Mouse (Mus musculus) cerebellum, adult 2 months (tissue): ENCODE results near the gene Erc2.

Experiments used
- CTCF ChIP-seq: fragments of 200-500 bp; IDR thresholded peaks from 2 replicates; pipeline ENCODE4 v1.5.1; 2011; ENCODE audit warnings: low read depth, mild to moderate bottlenecking, control low read depth, low read length, moderate library complexity, borderline replicate concordance; ENCODE audit not compliant: insufficient read depth
- POLR2A ChIP-seq: fragments of 200-500 bp; IDR thresholded peaks from 2 replicates; pipeline ENCODE4 v1.6.1; 2011; ENCODE audit warnings: low read length, control low read depth, borderline replicate concordance; ENCODE audit not compliant: insufficient read depth

GRCm38 (mm10) chr14:28231241-28231640 is 609.0 kb downstream of the Erc2 start:
- no peak for TF ChIP-seq CTCF
- no peak for TF ChIP-seq POLR2A
